Mouse (Mus musculus): ENCODE results near the gene Kansl1l.

DNA sequence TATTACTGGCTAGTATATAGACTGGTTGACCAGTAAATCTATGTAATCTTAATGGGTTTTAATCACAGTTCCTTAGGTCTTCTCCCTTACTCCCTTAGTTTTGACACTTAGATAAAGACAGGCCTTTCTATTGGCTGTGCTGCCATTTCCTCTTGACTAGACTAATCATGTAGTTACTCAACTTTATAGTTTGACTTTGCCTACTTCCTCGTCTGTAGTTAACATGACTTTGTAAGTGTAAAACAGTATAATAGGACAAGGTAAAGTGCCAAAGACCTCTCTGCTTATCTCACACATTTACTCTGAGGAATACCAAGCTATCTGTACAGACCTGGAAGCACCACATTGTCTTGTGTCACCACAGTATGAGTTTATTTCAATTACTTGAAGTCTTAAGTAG, 86.8 kb downstream of the Kansl1l start:
- no peak for TF ChIP-seq CTCF (IDR thresholded peaks at IDR 0.05; ENCODE audit: low read depth, low read length)
- TF ChIP-seq POLR2A (IDR thresholded peaks at IDR 0.05; ENCODE audit: extremely low read depth, insufficient read depth, low read length): no peak
